Mouse (Mus musculus): ENCODE data around the gene 1700024P04Rik. TPM values are rescaled to one million over a fixed set of nuclear protein-coding genes. Genes with fewer than 3 reads are reported as not detected.

The 1700024P04Rik gene
- polyA plus RNA-seq, 1 experiment from 2014 or later, result not detected

- DNase-seq (ENCODE audit: low spot score, missing footprints) (no peak), ATAC-seq (ENCODE audit: low FRiP score) (no peak)
- Histone ChIP-seq H3K27ac (ENCODE audit: low read depth, low read length) (no peak overlapping the region), H3K27me3 (ENCODE audit: control insufficient read depth, insufficient read depth, low read length) (no peaks in the 10 kb centered on the region), H3K9ac (ENCODE audit: low read length) (no peak overlapping the region), H3K4me2 (no peak overlapping the region), H3K4me3 (ENCODE audit: low read depth, low read length) (no peak overlapping the region), H3K9me3 (ENCODE audit: control insufficient read depth, low read length) (no peaks in the 10 kb centered on the region), H3K36me3 (ENCODE audit: control insufficient read depth, insufficient read depth, low read length) (no peaks in the 10 kb centered on the region), H3K4me1 (ENCODE audit: control insufficient read depth, insufficient read depth, low read length) (peaks cover 3% of the 10 kb centered on the region; the same call in 1 of the 2 replicates)
- WGBS, result 74% methylated on average over 7 of the region's 7 CpGs
These were observed 32.4 kb downstream of the 1700024P04Rik start for GRCm38 (mm10) chr13:98951951-98952350.

- no peak overlapping the region for H3K4me3 ChIP-seq (ENCODE audit: low read depth, low read length)
- DNase-seq (ENCODE audit: low spot score, missing footprints), result no peak
- H3K36me3 ChIP-seq (ENCODE audit: control insufficient read depth, insufficient read depth, low read length), result no peaks in the 10 kb centered on the region
- no peaks in the 10 kb centered on the region for H3K27me3 ChIP-seq (ENCODE audit: control insufficient read depth, insufficient read depth, low read length)
- no peaks in the 10 kb centered on the region for H3K9me3 ChIP-seq (ENCODE audit: control insufficient read depth, low read length)
- H3K4me2 ChIP-seq, result no peak overlapping the region
- peaks cover 3% of the 10 kb centered on the region; the same call in 1 of the 2 replicates for H3K4me1 ChIP-seq (ENCODE audit: control insufficient read depth, insufficient read depth, low read length)
- H3K9ac ChIP-seq (ENCODE audit: low read length), result no peak overlapping the region
- no peak for ATAC-seq (ENCODE audit: low FRiP score)
- WGBS, result 31% methylated on average over 4 of the region's 4 CpGs
- H3K27ac ChIP-seq (ENCODE audit: low read depth, low read length), result no peak overlapping the region
These were observed 36.2 kb downstream of the 1700024P04Rik start for GRCm38 (mm10) chr13:98948146-98948545.

GRCm38 (mm10) chr13:98946434-98946833 is 37.9 kb downstream of the 1700024P04Rik start:
- H3K27ac ChIP-seq (ENCODE audit: low read depth, low read length), result no peak overlapping the region
- H3K36me3 ChIP-seq (ENCODE audit: control insufficient read depth, insufficient read depth, low read length), result no peaks in the 10 kb centered on the region
- no peaks in the 10 kb centered on the region for H3K9me3 ChIP-seq (ENCODE audit: control insufficient read depth, low read length)
- peaks cover 3% of the 10 kb centered on the region; the same call in 1 of the 2 replicates for H3K4me1 ChIP-seq (ENCODE audit: control insufficient read depth, insufficient read depth, low read length)
- H3K27me3 ChIP-seq (ENCODE audit: control insufficient read depth, insufficient read depth, low read length), result no peaks in the 10 kb centered on the region
- H3K4me3 ChIP-seq (ENCODE audit: low read depth, low read length), result no peak overlapping the region
- H3K9ac ChIP-seq (ENCODE audit: low read length), result no peak overlapping the region
- DNase-seq (ENCODE audit: low spot score, missing footprints) (no peak), ATAC-seq (ENCODE audit: low FRiP score) (no peak)
- H3K4me2 ChIP-seq, result no peak overlapping the region
- 96% methylated on average over 7 of the region's 7 CpGs for WGBS

- 58% methylated on average over 3 of the region's 3 CpGs for WGBS
- Histone ChIP-seq H3K4me1 (ENCODE audit: control insufficient read depth, insufficient read depth, low read length) (peaks cover 3% of the 10 kb centered on the region; the same call in 1 of the 2 replicates), H3K36me3 (ENCODE audit: control insufficient read depth, insufficient read depth, low read length) (no peaks in the 10 kb centered on the region), H3K4me3 (ENCODE audit: low read depth, low read length) (no peak overlapping the region), H3K4me2 (no peak overlapping the region), H3K9me3 (ENCODE audit: control insufficient read depth, low read length) (no peaks in the 10 kb centered on the region), H3K27me3 (ENCODE audit: control insufficient read depth, insufficient read depth, low read length) (no peaks in the 10 kb centered on the region), H3K27ac (ENCODE audit: low read depth, low read length) (no peak overlapping the region), H3K9ac (ENCODE audit: low read length) (no peak overlapping the region)
- DNase-seq (ENCODE audit: low spot score, missing footprints), result no peak
- no peak for ATAC-seq (ENCODE audit: low FRiP score)
These were observed 38.5 kb downstream of the 1700024P04Rik start for GRCm38 (mm10) chr13:98945908-98946307.

- Histone ChIP-seq H3K27me3 (ENCODE audit: control insufficient read depth, insufficient read depth, low read length) (no peaks in the 10 kb centered on the region), H3K9me3 (ENCODE audit: control insufficient read depth, low read length) (no peaks in the 10 kb centered on the region)
- ATAC-seq (ENCODE audit: low FRiP score), result no peak
These were observed 39.0 kb downstream of the 1700024P04Rik start for GRCm38 (mm10) chr13:98945381-98945780.

GRCm38 (mm10) chr13:98944620-98945081 is 39.7 kb downstream of the 1700024P04Rik start:
- Histone ChIP-seq H3K36me3 (ENCODE audit: control insufficient read depth, insufficient read depth, low read length) (no peaks in the 10 kb centered on the region), H3K4me2 (no peak overlapping the region), H3K27me3 (ENCODE audit: control insufficient read depth, insufficient read depth, low read length) (no peaks in the 10 kb centered on the region), H3K4me3 (ENCODE audit: low read depth, low read length) (no peak overlapping the region), H3K4me1 (ENCODE audit: control insufficient read depth, insufficient read depth, low read length) (peaks cover 3% of the 10 kb centered on the region; the same call in 1 of the 2 replicates), H3K27ac (ENCODE audit: low read depth, low read length) (no peak overlapping the region), H3K9me3 (ENCODE audit: control insufficient read depth, low read length) (no peaks in the 10 kb centered on the region), H3K9ac (ENCODE audit: low read length) (no peak overlapping the region)
- no peak for DNase-seq (ENCODE audit: low spot score, missing footprints)
- WGBS, result 85% methylated on average over 7 of the region's 7 CpGs
- ATAC-seq (ENCODE audit: low FRiP score), result no peak

More at GRCm38 (mm10) chr13:98945381-98945780, 39.0 kb downstream of the 1700024P04Rik start:
- Histone ChIP-seq H3K27ac (ENCODE audit: low read depth, low read length) (no peak overlapping the region), H3K4me1 (ENCODE audit: control insufficient read depth, insufficient read depth, low read length) (peaks cover 3% of the 10 kb centered on the region; the same call in 1 of the 2 replicates), H3K4me3 (ENCODE audit: low read depth, low read length) (no peak overlapping the region), H3K9ac (ENCODE audit: low read length) (no peak overlapping the region), H3K4me2 (no peak overlapping the region), H3K36me3 (ENCODE audit: control insufficient read depth, insufficient read depth, low read length) (no peaks in the 10 kb centered on the region)
- 84% methylated on average over 4 of the region's 4 CpGs for WGBS
- no peak for DNase-seq (ENCODE audit: low spot score, missing footprints)

GRCm38 (mm10) chr13:98942360-98942759 is 42.0 kb downstream of the 1700024P04Rik start:
- ATAC-seq (ENCODE audit: low FRiP score) (no peak), DNase-seq (ENCODE audit: low spot score, missing footprints) (no peak)
- Histone ChIP-seq H3K9ac (ENCODE audit: low read length) (no peak overlapping the region), H3K4me2 (no peak overlapping the region), H3K36me3 (ENCODE audit: control insufficient read depth, insufficient read depth, low read length) (no peaks in the 10 kb centered on the region), H3K4me1 (ENCODE audit: control insufficient read depth, insufficient read depth, low read length) (no peaks in the 10 kb centered on the region), H3K27ac (ENCODE audit: low read depth, low read length) (no peak overlapping the region), H3K4me3 (ENCODE audit: low read depth, low read length) (no peak overlapping the region), H3K27me3 (ENCODE audit: control insufficient read depth, insufficient read depth, low read length) (no peaks in the 10 kb centered on the region), H3K9me3 (ENCODE audit: control insufficient read depth, low read length) (no peaks in the 10 kb centered on the region)
- 75% methylated on average over 6 of the region's 6 CpGs for WGBS

- no peak overlapping the region for H3K4me2 ChIP-seq
- no peak overlapping the region for H3K9ac ChIP-seq (ENCODE audit: low read length)
- no peaks in the 10 kb centered on the region for H3K9me3 ChIP-seq (ENCODE audit: control insufficient read depth, low read length)
- DNase-seq (ENCODE audit: low spot score, missing footprints), result no peak
- ATAC-seq (ENCODE audit: low FRiP score), result no peak
- no peak overlapping the region for H3K4me3 ChIP-seq (ENCODE audit: low read depth, low read length)
- no peak overlapping the region for H3K27ac ChIP-seq (ENCODE audit: low read depth, low read length)
- no peaks in the 10 kb centered on the region for H3K4me1 ChIP-seq (ENCODE audit: control insufficient read depth, insufficient read depth, low read length)
- no peaks in the 10 kb centered on the region for H3K36me3 ChIP-seq (ENCODE audit: control insufficient read depth, insufficient read depth, low read length)
- 89% methylated on average over 7 of the region's 7 CpGs for WGBS
- H3K27me3 ChIP-seq (ENCODE audit: control insufficient read depth, insufficient read depth, low read length), result no peaks in the 10 kb centered on the region
These were observed 42.5 kb downstream of the 1700024P04Rik start for GRCm38 (mm10) chr13:98941829-98942343.

GRCm38 (mm10) chr13:98937108-98937507 is 47.3 kb downstream of the 1700024P04Rik start:
- no peak overlapping the region for H3K4me3 ChIP-seq (ENCODE audit: low read depth, low read length)
- H3K27me3 ChIP-seq (ENCODE audit: control insufficient read depth, insufficient read depth, low read length), result no peaks in the 10 kb centered on the region
- no peaks in the 10 kb centered on the region for H3K36me3 ChIP-seq (ENCODE audit: control insufficient read depth, insufficient read depth, low read length)
- no peak overlapping the region for H3K27ac ChIP-seq (ENCODE audit: low read depth, low read length)
- no peak for ATAC-seq (ENCODE audit: low FRiP score)
- H3K4me2 ChIP-seq, result no peak overlapping the region
- no peak overlapping the region for H3K9ac ChIP-seq (ENCODE audit: low read length)
- H3K4me1 ChIP-seq (ENCODE audit: control insufficient read depth, insufficient read depth, low read length), result no peaks in the 10 kb centered on the region
- DNase-seq (ENCODE audit: low spot score, missing footprints), result no peak
- 88% methylated on average over 6 of the region's 6 CpGs for WGBS
- H3K9me3 ChIP-seq (ENCODE audit: control insufficient read depth, low read length), result no peaks in the 10 kb centered on the region

Data from midbrain, embryonic 11.5 days (tissue).